Mouse (Mus musculus): ENCODE measurements around the gene D430041D05Rik. TPM values are rescaled to one million over a fixed set of nuclear protein-coding genes. Genes with fewer than 3 reads are reported as not detected.

The D430041D05Rik gene
- total and polyA plus RNA-seq, 3 experiments = not detected

GRCm38 (mm10) chr2:104260920-104261740 is 149.7 kb downstream of the D430041D05Rik start:
- TF ChIP-seq USF1 (IDR thresholded peaks at IDR 0.05; ENCODE audit: low read depth, low read length) = peak; percentile 19; the same call in 1 of the 2 replicates
- TF ChIP-seq UBTF (IDR thresholded peaks at IDR 0.05; ENCODE audit: low read depth, low read length) = 0 out of 2 replicates have a peak, but pooled peaks have one; percentile 34
- TF ChIP-seq MYC (IDR thresholded peaks at IDR 0.05; ENCODE audit: low read depth, low read length) = peak; percentile 37; the same call in 1 of the 2 replicates
- no peak for TF ChIP-seq MXI1 (IDR thresholded peaks at IDR 0.05; ENCODE audit: low read depth, low read length)
- peak; percentile 32; the same call in 1 of the 2 replicates for TF ChIP-seq CHD2 (IDR thresholded peaks at IDR 0.05; ENCODE audit: low read length)
- 0 out of 2 replicates have a peak, but pooled peaks have one; percentile 15 for TF ChIP-seq JUND (conservative IDR thresholded peaks at IDR 0.05; ENCODE audit: low read depth, low read length)
- TF ChIP-seq EP300 (IDR thresholded peaks at IDR 0.05; ENCODE audit: low read length) = peak; percentile 71
- TF ChIP-seq NRF1 (IDR thresholded peaks at IDR 0.05; ENCODE audit: low read depth, low read length) = no peak
- TF ChIP-seq MAX (IDR thresholded peaks at IDR 0.05; ENCODE audit: low read length) = peak; percentile 84
- no peak for TF ChIP-seq HCFC1 (IDR thresholded peaks at IDR 0.05; ENCODE audit: low read depth, low read length)
- TF ChIP-seq POLR2AphosphoS2 (IDR thresholded peaks at IDR 0.05; ENCODE audit: low read depth, low read length) = no peak
- no peak for TF ChIP-seq GABPA (IDR thresholded peaks at IDR 0.05; ENCODE audit: insufficient replicate concordance, low read depth, low read length)
- peak; percentile 43; the same call in 1 of the 2 replicates for TF ChIP-seq TCF12 (IDR thresholded peaks at IDR 0.05; ENCODE audit: low read depth, low read length)
- TF ChIP-seq RAD21 (IDR thresholded peaks at IDR 0.05; ENCODE audit: low read depth, low read length) = no peak
- TF ChIP-seq E2F4 (IDR thresholded peaks at IDR 0.05; ENCODE audit: insufficient replicate concordance, low read depth, low read length) = no peak
- no peak; the same call in 1 of the 2 replicates for TF ChIP-seq ETS1 (conservative IDR thresholded peaks at IDR 0.05; ENCODE audit: low read depth, low read length)
- TF ChIP-seq BHLHE40 (IDR thresholded peaks at IDR 0.05; ENCODE audit: low read depth, low read length) = peak; percentile 92
- TF ChIP-seq IRF4 (IDR thresholded peaks at IDR 0.05; ENCODE audit: low read depth, low read length) = peak; percentile 81; the same call in 1 of the 2 replicates
- 0 out of 2 replicates have a peak, but pooled peaks have one; percentile 11 for TF ChIP-seq JUN (IDR thresholded peaks at IDR 0.05; ENCODE audit: insufficient read depth, low read depth, low read length)
- TF ChIP-seq KAT2A (IDR thresholded peaks at IDR 0.05; ENCODE audit: insufficient replicate concordance, low read length) = no peak
- Histone ChIP-seq H3K4me1 (ENCODE audit: control insufficient read depth in 1 of 2, insufficient read depth in 2 of 2) (peaks cover 4 to 14% of the 10 kb centered on the region in 2 experiments), H3K4me2 (ENCODE audit: insufficient read depth, low read depth, poor library complexity, severe bottlenecking) (peak overlapping the region; percentile 52; the same call in 1 of the 2 replicates), H3K79me2 (replicated peaks; ENCODE audit: control insufficient read depth, extremely low read depth, insufficient read depth, poor library complexity, severe bottlenecking) (no peaks in the 10 kb centered on the region), H3K9me3 (replicated peaks; ENCODE audit: low read length) (no peaks in the 10 kb centered on the region), H3K9ac (ENCODE audit: insufficient read depth, low read depth) (no peak overlapping the region), H3K4me3 (replicated peaks in 1 of 3; ENCODE audit: low read depth in 2 of 3, low read length in 2 of 3, poor library complexity in 1 of 3) (peak overlapping the region in 1 of 3 experiments; percentile 39), H3K27ac (ENCODE audit: insufficient read depth, low read depth) (no peak overlapping the region), H3K27me3 (replicated peaks) (peaks cover 1% of the 10 kb centered on the region), H3K36me3 (replicated peaks in 1 of 2; ENCODE audit: control insufficient read depth in 1 of 2, insufficient read depth in 1 of 2, low read length in 1 of 2) (no peaks in the 10 kb centered on the region)
- dilution Hi-C loops (cut with MboI; ENCODE audit: extremely low pct_ligation_motif_present, extremely low pct_unique_long_range_greater_than_20kb, low sequenced_read_pairs) (no loop called here), in situ Hi-C loops (cut with MboI; ENCODE audit: low pct_ligation_motif_present, low pct_unique_long_range_greater_than_20kb, low sequenced_read_pairs) (no loop called here)
- DNase-seq (ENCODE audit: extremely low read depth) = peak; percentile 45
